Mouse (Mus musculus) midbrain, postnatal 0 days (tissue): ENCODE results near the gene Cdr2l. TPM values are rescaled to one million over a fixed set of nuclear protein-coding genes. Genes with fewer than 3 reads are reported as not detected.

Experiments used
- ATAC-seq: fragments of 200-750 bp; cut with Nextera tagmentation; 2 replicates; pipeline ENCODE4 v1.8.0; 2017; ENCODE audit warnings: moderate number of reproducible peaks, mild to moderate bottlenecking, moderate TSS enrichment, moderate library complexity; ENCODE audit not compliant: low FRiP score
- DNase-seq: peaks from one replicate; pipeline ENCODE4 v3.0.0-alpha.2; 2015; ENCODE audit warnings: low spot score
- H3K27ac ChIP-seq: fragments of 300-500 bp; sonication (generic); 2 replicates; pipeline ENCODE4 v1.5.1; 2014; ENCODE audit warnings: low read depth, mild to moderate bottlenecking, low read length, mixed read lengths
- H3K27me3 ChIP-seq: fragments of 300-500 bp; sonication (generic); 2 replicates; pipeline ENCODE4 v1.6.1; 2014; ENCODE audit warnings: low read length, control low read depth, mixed read lengths; ENCODE audit not compliant: insufficient read depth
- H3K36me3 ChIP-seq: fragments of 300-500 bp; sonication (generic); 2 replicates; pipeline ENCODE4 v1.6.1; 2014; ENCODE audit warnings: low read length, control low read depth, mixed read lengths; ENCODE audit not compliant: insufficient read depth
- H3K4me1 ChIP-seq: fragments of 300-500 bp; sonication (generic); 2 replicates; pipeline ENCODE4 v1.6.1; 2014; ENCODE audit warnings: mild to moderate bottlenecking, control low read depth, antibody characterized with exemption, low read length, mixed read lengths; ENCODE audit not compliant: insufficient read depth
- H3K4me2 ChIP-seq: fragments of 300-500 bp; sonication (generic); 2 replicates; pipeline ENCODE4 v1.6.1; 2014; ENCODE audit warnings: low read depth, mild to moderate bottlenecking, low read length, mixed read lengths; ENCODE audit not compliant: poor library complexity, severe bottlenecking
- H3K4me3 ChIP-seq: fragments of 300-500 bp; sonication (generic); 2 replicates; pipeline ENCODE4 v1.5.1; 2014; ENCODE audit warnings: low read depth, mild to moderate bottlenecking, low read length, moderate library complexity
- H3K9ac ChIP-seq: fragments of 300-500 bp; sonication (generic); replicated peaks from 2 replicates; pipeline ENCODE4 v1.6.1; 2014; ENCODE audit warnings: mild to moderate bottlenecking, low read length, moderate library complexity, mixed read lengths; ENCODE audit not compliant: poor library complexity, severe bottlenecking
- H3K9me3 ChIP-seq: fragments of 300-500 bp; sonication (generic); 2 replicates; pipeline ENCODE4 v1.6.1; 2016; ENCODE audit warnings: low read length, control low read depth
- CTCF ChIP-seq: IDR thresholded peaks from 2 replicates; pipeline ENCODE4 v1.5.1; 2016; ENCODE audit warnings: antibody characterized with exemption, mild to moderate bottlenecking
- WGBS: fragments of 180-500 bp; shearing (Covaris S2); extraction: QIAGEN DNeasy Blood & Tissue Kit; methylation state at CpG from one replicate; pipeline ENCODE4 v1.1.7; 2014; 5-methylcytosine and 5-hydroxymethylcytosine counted together
- polyA plus RNA-seq: library from polyadenylated mRNA; unstranded; fragments of >200 nt; fragmentation: Nextera tagmentation; extraction: Ambion mirVana; gene quantifications from 2 replicates; pipeline ENCODE4 v1.2.1, GENCODE M21; 2015
- total RNA-seq: library from RNA; depleted of rRNA; stranded (reverse); fragments of >200 nt; gene quantifications from 2 replicates; pipeline ENCODE4 v1.2.3, GENCODE M21; 2014

The Cdr2l gene
- total and polyA plus RNA-seq, 2 experiments from 2014 or later: 17.2 to 68.8 TPM

GRCm38 (mm10) chr11:115419531-115420237 is 38.0 kb downstream of the Cdr2l start, which contains the start of the genes Atp5h and Kctd2:
Gene Atp5h (minus strand): TSS chr11:115419962.
Gene Kctd2 (plus strand): TSS chr11:115420128.
- Histone ChIP-seq H3K9ac (peak within 1 kb of the TSS; percentile 81), H3K27ac (peak within 1 kb of the TSS; percentile 89), H3K27me3 (no peaks in the 10 kb centered on the region), H3K36me3 (peaks cover 29% of the 10 kb centered on the region), H3K4me1 (peaks cover 18% of the 10 kb centered on the region; the same call in 1 of the 2 replicates), H3K4me2 (peak within 1 kb of the TSS; percentile 82), H3K9me3 (no peaks in the 10 kb centered on the region), H3K4me3 (peak within 1 kb of the TSS; percentile 66)
- peak; percentile 99 for DNase-seq
- no peak for TF ChIP-seq CTCF
- WGBS: under 1% methylated on average over 42 of the region's 56 CpGs
- ATAC-seq: peak; percentile 97

- TF ChIP-seq CTCF: no peak
- H3K27ac ChIP-seq: peak overlapping the region; percentile 89
- H3K27me3 ChIP-seq: no peaks in the 10 kb centered on the region
- WGBS: 2% methylated on average over 34 of the region's 45 CpGs
- H3K9me3 ChIP-seq: no peaks in the 10 kb centered on the region
- peaks cover 29% of the 10 kb centered on the region for H3K36me3 ChIP-seq
- H3K4me1 ChIP-seq: peaks cover 18% of the 10 kb centered on the region; the same call in 1 of the 2 replicates
- peak overlapping the region; percentile 80 for H3K4me2 ChIP-seq
- H3K9ac ChIP-seq: peak overlapping the region; percentile 81
- H3K4me3 ChIP-seq: peak overlapping the region; percentile 66
- peak; percentile 67 for ATAC-seq
- DNase-seq: peak; percentile 61
These were observed 38.8 kb downstream of the Cdr2l start for GRCm38 (mm10) chr11:115420336-115421190.

GRCm38 (mm10) chr11:115421328-115421727 is 39.6 kb downstream of the Cdr2l start:
- Histone ChIP-seq H3K4me2 (peak overlapping the region; percentile 80), H3K4me3 (peak overlapping the region; percentile 66; the same call in 1 of the 2 replicates), H3K9me3 (no peaks in the 10 kb centered on the region), H3K9ac (no peak overlapping the region), H3K27ac (no peak overlapping the region), H3K27me3 (no peaks in the 10 kb centered on the region), H3K36me3 (peaks cover 29% of the 10 kb centered on the region), H3K4me1 (peaks cover 18% of the 10 kb centered on the region; the same call in 1 of the 2 replicates)
- no peak for ATAC-seq
- no peak for TF ChIP-seq CTCF
- DNase-seq: no peak
- WGBS: 43% methylated on average over 1 of the region's 1 CpGs

- Histone ChIP-seq H3K27ac (no peak overlapping the region), H3K9ac (no peak overlapping the region), H3K36me3 (peaks cover 29% of the 10 kb centered on the region), H3K27me3 (no peaks in the 10 kb centered on the region), H3K9me3 (no peaks in the 10 kb centered on the region), H3K4me2 (no peak overlapping the region; the same call in 1 of the 2 replicates), H3K4me1 (peaks cover 18% of the 10 kb centered on the region; the same call in 1 of the 2 replicates), H3K4me3 (no peak overlapping the region)
- 87% methylated on average over 16 of the region's 16 CpGs for WGBS
- ATAC-seq (no peak), DNase-seq (no peak)
- no peak for TF ChIP-seq CTCF
These were observed 40.3 kb downstream of the Cdr2l start for GRCm38 (mm10) chr11:115421972-115422371.

GRCm38 (mm10) chr11:115423091-115423490 is 41.4 kb downstream of the Cdr2l start:
- no peaks in the 10 kb centered on the region for H3K27me3 ChIP-seq
- 92% methylated on average over 3 of the region's 3 CpGs for WGBS
- H3K4me3 ChIP-seq: no peak overlapping the region
- H3K4me2 ChIP-seq: no peak overlapping the region
- TF ChIP-seq CTCF: no peak
- H3K36me3 ChIP-seq: peaks cover 26% of the 10 kb centered on the region
- H3K27ac ChIP-seq: no peak overlapping the region
- DNase-seq: no peak
- no peak for ATAC-seq
- H3K9ac ChIP-seq: no peak overlapping the region
- no peaks in the 10 kb centered on the region for H3K9me3 ChIP-seq
- peaks cover 21% of the 10 kb centered on the region; the same call in 1 of the 2 replicates for H3K4me1 ChIP-seq
